Mouse (Mus musculus) liver, embryonic 14.5 days (tissue): Measurements from ENCODE around the gene Baz2b. TPM values are rescaled to one million over a fixed set of nuclear protein-coding genes. Genes with fewer than 3 reads are reported as not detected.

Experiments
- ATAC-seq: fragments of 200-750 bp; cut with Nextera tagmentation; 2 replicates; pipeline ENCODE4 v1.8.0; 2017; ENCODE audit warnings: moderate number of reproducible peaks, mild to moderate bottlenecking, moderate library complexity; ENCODE audit not compliant: insufficient read depth
- DNase-seq, 3 experiments: peaks; one replicate each; pipeline ENCODE4 v3.0.0-alpha.2; 2012 to 2013; ENCODE audit warnings: low read depth in 3 of 3, low spot score in 3 of 3
- H3K27ac ChIP-seq: fragments of 300-500 bp; sonication (generic); 2 replicates; pipeline ENCODE4 v1.5.1; 2014; ENCODE audit warnings: moderate library complexity, mild to moderate bottlenecking, control low read depth, inconsistent platforms
- H3K27me3 ChIP-seq: fragments of 300-500 bp; sonication (generic); 2 replicates; pipeline ENCODE4 v1.6.1; 2014; ENCODE audit warnings: mild to moderate bottlenecking, low read length, moderate library complexity; ENCODE audit not compliant: control insufficient read depth, insufficient read depth
- H3K36me3 ChIP-seq: fragments of 300-500 bp; sonication (generic); replicated peaks from 2 replicates; pipeline ENCODE4 v1.6.1; 2014; ENCODE audit warnings: low read depth; ENCODE audit not compliant: control insufficient read depth, insufficient read depth
- H3K4me1 ChIP-seq, 2 experiments: fragments of 200-500 bp in 1 of 2; fragments of 300-500 bp in 1 of 2; sonication (generic) in 1 of 2; replicated peaks; 2 replicates each; pipeline ENCODE4 v1.6.1; 2012 to 2014; ENCODE audit warnings: antibody characterized with exemption in 1 of 2, inconsistent platforms in 1 of 2, low read length in 1 of 2; ENCODE audit not compliant: control insufficient read depth in 2 of 2, insufficient read depth in 2 of 2
- H3K4me2 ChIP-seq: fragments of 300-500 bp; sonication (generic); 2 replicates; pipeline ENCODE4 v1.6.1; 2014; ENCODE audit warnings: low read depth, mild to moderate bottlenecking, control low read depth, moderate library complexity
- H3K4me3 ChIP-seq, 2 experiments: fragments of 200-500 bp in 1 of 2; fragments of 300-500 bp in 1 of 2; sonication (generic) in 1 of 2; 2 replicates each; pipeline ENCODE4 v1.5.1; 2012 to 2014; ENCODE audit warnings: low read depth in 2 of 2, low read length in 2 of 2, mild to moderate bottlenecking in 2 of 2, control low read depth in 1 of 2, inconsistent platforms in 1 of 2, moderate library complexity in 1 of 2; ENCODE audit not compliant: insufficient read depth in 1 of 2
- H3K9ac ChIP-seq: fragments of 300-500 bp; sonication (generic); replicated peaks from 2 replicates; pipeline ENCODE4 v1.6.1; 2014; ENCODE audit warnings: mild to moderate bottlenecking, control low read depth, moderate library complexity
- H3K9me3 ChIP-seq: fragments of 300-500 bp; sonication (generic); 2 replicates; pipeline ENCODE4 v1.6.1; 2016; ENCODE audit warnings: low read length, mixed read lengths; ENCODE audit not compliant: control insufficient read depth
- CTCF ChIP-seq: IDR thresholded peaks from 2 replicates; pipeline ENCODE4 v1.5.1; 2016; ENCODE audit warnings: antibody characterized with exemption, low read depth, control low read depth
- EP300 ChIP-seq: IDR thresholded peaks from 2 replicates; pipeline ENCODE4 v1.6.1; 2016; ENCODE audit warnings: antibody characterized with exemption, low read depth
- WGBS: fragments of 180-500 bp; shearing (Covaris S2); extraction: QIAGEN DNeasy Blood & Tissue Kit; methylation state at CpG from one replicate; pipeline ENCODE4 v1.1.7; 2014; ENCODE audit not compliant: insufficient replicate concordance; 5-methylcytosine and 5-hydroxymethylcytosine counted together
- polyA plus RNA-seq, 2 experiments: library from polyadenylated mRNA; depleted of rRNA in 1 of 2; stranded (reverse) in 1 of 2; unstranded in 1 of 2; fragments of >200 nt; fragmentation: Nextera tagmentation in 1 of 2; extraction: Ambion mirVana in 1 of 2; gene quantifications; 2 replicates each; pipeline versions ENCODE4 v1.2.1 to v1.2.3; 2012 to 2014

The Baz2b gene
- polyA plus RNA-seq (2012; rRNA removed) (5.1 and 9.1 TPM in 2 replicates), polyA plus RNA-seq (2014; fragmentation: Nextera tagmentation; extraction: Ambion mirVana) (11.0 and 15.0 TPM in 2 replicates)

DNA sequence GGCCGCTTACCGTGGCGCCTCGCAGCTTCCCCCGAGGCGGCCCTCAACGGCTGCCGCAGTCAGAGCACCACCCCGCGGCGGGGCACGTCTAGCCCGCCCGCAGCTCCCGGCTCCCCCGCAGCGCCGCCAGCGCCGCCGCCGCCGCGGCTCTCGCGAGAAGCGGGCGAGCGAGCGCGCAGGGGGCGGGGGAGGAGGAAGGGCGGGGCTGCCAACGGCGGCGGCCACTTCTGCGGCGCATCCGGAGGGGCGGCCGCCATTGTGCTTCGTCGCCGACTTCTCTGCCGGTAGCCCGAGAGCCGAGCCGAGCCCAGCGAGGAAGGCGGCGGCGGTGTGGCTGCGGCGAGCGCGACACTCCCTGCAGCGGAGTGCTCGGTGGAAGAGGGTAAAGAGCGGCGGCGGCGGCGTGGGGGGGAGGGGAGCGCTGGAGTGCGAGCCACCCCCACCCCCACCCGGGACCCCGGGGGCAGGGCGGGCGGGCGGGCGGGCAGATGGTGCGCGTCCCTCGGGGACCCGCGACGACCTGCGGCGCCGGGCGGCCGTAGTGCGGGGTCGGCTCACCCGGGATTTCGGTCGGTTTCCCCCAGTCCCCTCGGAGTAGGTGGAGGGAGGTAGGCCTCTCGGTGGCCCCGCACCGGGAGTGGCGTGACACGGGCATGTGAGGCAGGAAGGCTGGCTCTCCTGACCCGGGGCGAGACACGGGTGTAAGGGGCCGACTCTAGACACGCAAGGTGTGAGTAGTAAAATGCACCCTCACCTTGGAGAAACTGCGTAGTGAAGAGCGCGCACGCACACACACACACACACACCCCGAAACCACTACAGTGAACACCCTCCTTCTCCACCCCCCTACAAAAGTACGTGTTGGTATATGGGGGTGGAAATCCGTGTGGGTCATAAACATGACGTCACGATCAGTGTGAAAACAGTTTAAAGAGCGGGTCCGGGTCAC lies at the start of gene Baz2b, which contains the start of gene March7:
Gene Baz2b, minus strand, starts transcription at position 137 of the 949 bp plus-strand sequence.
Gene March7, plus strand, starts transcription at position 185 of the 949 bp plus-strand sequence.
- TF ChIP-seq EP300 (peak; percentile 50; the same call in 1 of the 2 replicates), CTCF (peak; percentile 52)
- H3K36me3 ChIP-seq: peaks cover 8% of the 10 kb centered on the region
- H3K4me1 ChIP-seq: peaks cover 16 to 30% of the 10 kb centered on the region in 2 experiments
- H3K4me3 ChIP-seq: peak within 1 kb of the TSS; percentile 80 to 96
- H3K27ac ChIP-seq: peak within 1 kb of the TSS; percentile 70
- no peaks in the 10 kb centered on the region for H3K9me3 ChIP-seq
- 0% methylated on average over 92 of the region's 109 CpGs for WGBS
- peak; percentile 79 to 81 (median 80) for DNase-seq
- H3K9ac ChIP-seq: peak within 1 kb of the TSS; percentile 95
- ATAC-seq: peak; percentile 93
- H3K27me3 ChIP-seq: no peaks in the 10 kb centered on the region
- peak within 1 kb of the TSS; percentile 88 for H3K4me2 ChIP-seq

DNA sequence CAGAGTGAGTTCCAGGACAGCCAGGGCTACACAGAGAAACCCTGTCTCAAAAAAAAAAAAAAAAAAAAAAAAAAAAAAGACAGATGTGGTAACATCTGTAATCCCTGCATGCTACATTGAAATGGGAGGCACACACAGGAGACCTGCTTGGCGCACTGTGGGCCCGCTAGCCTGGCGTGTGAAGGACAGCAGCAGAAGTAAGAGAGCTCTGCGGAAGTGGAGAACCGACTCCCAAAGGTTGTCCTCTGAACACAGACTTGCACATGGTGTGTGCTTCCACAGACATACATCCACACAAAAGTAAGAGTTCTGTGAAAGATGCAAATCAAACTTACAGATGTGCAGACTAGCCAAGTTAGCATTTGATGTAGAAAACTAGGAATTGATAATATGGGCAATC lies 49.5 kb upstream of the Baz2b start:
- WGBS: 84% methylated on average over 5 of the region's 5 CpGs
- no peaks in the 10 kb centered on the region for H3K27me3 ChIP-seq
- no peaks in the 10 kb centered on the region for H3K9me3 ChIP-seq
- ATAC-seq (no peak), DNase-seq (no peak)
- H3K4me2 ChIP-seq: no peak overlapping the region
- H3K4me3 ChIP-seq: no peak overlapping the region
- H3K4me1 ChIP-seq: no peaks in the 10 kb centered on the region
- peaks cover 3% of the 10 kb centered on the region for H3K36me3 ChIP-seq
- H3K9ac ChIP-seq: no peak overlapping the region
- no peak for TF ChIP-seq CTCF
- no peak for TF ChIP-seq EP300
- no peak overlapping the region for H3K27ac ChIP-seq

DNA sequence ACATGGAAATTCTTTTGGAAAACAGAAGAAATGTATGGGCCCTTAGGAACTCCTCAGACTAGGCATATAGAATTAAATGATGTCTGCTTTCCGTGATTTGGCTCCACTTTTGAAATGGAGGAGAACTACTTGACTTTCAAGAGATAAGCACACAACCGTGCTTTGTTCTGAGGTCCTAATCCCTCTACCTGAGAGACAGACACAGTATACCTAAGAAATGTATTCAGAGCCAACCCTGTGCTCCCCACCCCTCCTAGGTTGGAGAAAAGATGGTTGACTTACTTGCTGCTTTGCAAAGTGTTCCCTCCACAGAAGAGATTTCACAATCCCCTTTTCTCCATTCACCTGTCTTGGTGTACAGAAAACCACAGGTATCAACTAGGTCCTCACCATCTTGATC lies 47.1 kb upstream of the Baz2b start:
- TF ChIP-seq EP300 (no peak), CTCF (no peak)
- ATAC-seq (no peak), DNase-seq (no peak)
- WGBS: 65% methylated on average over 2 of the region's 2 CpGs
- H3K36me3 ChIP-seq: peaks cover 3% of the 10 kb centered on the region
- H3K4me2 ChIP-seq: no peak overlapping the region
- no peak overlapping the region for H3K9ac ChIP-seq
- no peaks in the 10 kb centered on the region for H3K9me3 ChIP-seq
- H3K4me1 ChIP-seq: no peaks in the 10 kb centered on the region
- H3K27ac ChIP-seq: no peak overlapping the region
- H3K4me3 ChIP-seq: no peak overlapping the region
- no peaks in the 10 kb centered on the region for H3K27me3 ChIP-seq

DNA sequence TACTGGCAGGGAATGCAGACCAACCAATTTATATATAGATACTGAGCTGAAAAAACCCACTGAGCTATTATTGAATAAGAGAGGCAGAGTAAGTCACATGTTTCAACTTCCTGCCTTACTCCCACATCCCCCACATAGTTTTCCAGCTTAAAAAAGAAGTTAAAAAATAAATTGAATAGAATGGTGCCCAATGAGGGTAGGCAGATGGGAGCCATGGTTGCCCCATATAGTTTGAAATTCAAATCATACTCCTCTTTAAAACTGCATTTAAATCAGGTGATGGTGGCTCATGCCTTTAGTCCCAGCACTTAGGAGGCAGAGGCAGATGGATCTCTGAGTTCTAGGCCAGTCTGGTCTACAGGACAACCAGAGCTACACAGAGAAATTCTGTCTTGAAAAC lies 43.9 kb upstream of the Baz2b start:
- TF ChIP-seq CTCF (no peak), EP300 (no peak)
- DNase-seq: no peak
- H3K27ac ChIP-seq: no peak overlapping the region
- ATAC-seq: no peak
- H3K9me3 ChIP-seq: no peaks in the 10 kb centered on the region
- no peak overlapping the region for H3K4me2 ChIP-seq
- H3K4me1 ChIP-seq: no peaks in the 10 kb centered on the region
- no peak overlapping the region for H3K4me3 ChIP-seq
- no peak overlapping the region for H3K9ac ChIP-seq
- H3K36me3 ChIP-seq: peaks cover 12% of the 10 kb centered on the region
- H3K27me3 ChIP-seq: no peaks in the 10 kb centered on the region

DNA sequence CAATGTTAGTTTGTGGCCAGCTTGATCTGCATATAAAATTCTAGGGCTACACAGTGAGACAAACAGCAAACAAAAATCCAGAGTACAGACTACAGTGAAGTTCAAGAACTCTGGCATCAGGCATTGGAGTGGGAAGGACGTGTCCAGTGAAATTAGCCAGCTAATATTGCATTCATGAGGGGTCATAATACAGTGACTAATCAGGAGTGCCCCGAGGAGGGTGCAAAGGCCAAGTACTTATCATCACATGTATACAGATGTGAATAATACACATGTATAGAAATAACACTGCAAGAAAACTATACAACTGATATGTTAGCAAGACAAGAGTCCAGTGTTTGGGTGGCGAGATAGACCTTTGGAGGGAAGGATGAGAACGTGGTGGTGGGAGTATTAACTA lies 43.1 kb upstream of the Baz2b start:
- no peaks in the 10 kb centered on the region for H3K4me1 ChIP-seq
- H3K27ac ChIP-seq: no peak overlapping the region
- no peaks in the 10 kb centered on the region for H3K9me3 ChIP-seq
- no peaks in the 10 kb centered on the region for H3K27me3 ChIP-seq
- TF ChIP-seq EP300: no peak
- no peak for TF ChIP-seq CTCF
- H3K36me3 ChIP-seq: peaks cover 12% of the 10 kb centered on the region
- no peak for DNase-seq
- 78% methylated on average over 4 of the region's 4 CpGs for WGBS
- no peak overlapping the region for H3K9ac ChIP-seq
- no peak overlapping the region for H3K4me3 ChIP-seq
- no peak overlapping the region for H3K4me2 ChIP-seq
- no peak for ATAC-seq
